Mouse (Mus musculus) spleen, adult 18-20 months (tissue): ENCODE measurements at regions not wholly inside any gene's neighbourhood (a gene's known extent, or its start where the extent isn't known, plus 50 kb on each side); places are given as distances from the start of the nearest gene placed in this dataset.

ENCODE experiments used
- DNase-seq, 2 experiments: peaks; one replicate each; pipeline ENCODE4 v3.0.0; 2022; ENCODE audit warnings: mixed read lengths in 2 of 2

DNA sequence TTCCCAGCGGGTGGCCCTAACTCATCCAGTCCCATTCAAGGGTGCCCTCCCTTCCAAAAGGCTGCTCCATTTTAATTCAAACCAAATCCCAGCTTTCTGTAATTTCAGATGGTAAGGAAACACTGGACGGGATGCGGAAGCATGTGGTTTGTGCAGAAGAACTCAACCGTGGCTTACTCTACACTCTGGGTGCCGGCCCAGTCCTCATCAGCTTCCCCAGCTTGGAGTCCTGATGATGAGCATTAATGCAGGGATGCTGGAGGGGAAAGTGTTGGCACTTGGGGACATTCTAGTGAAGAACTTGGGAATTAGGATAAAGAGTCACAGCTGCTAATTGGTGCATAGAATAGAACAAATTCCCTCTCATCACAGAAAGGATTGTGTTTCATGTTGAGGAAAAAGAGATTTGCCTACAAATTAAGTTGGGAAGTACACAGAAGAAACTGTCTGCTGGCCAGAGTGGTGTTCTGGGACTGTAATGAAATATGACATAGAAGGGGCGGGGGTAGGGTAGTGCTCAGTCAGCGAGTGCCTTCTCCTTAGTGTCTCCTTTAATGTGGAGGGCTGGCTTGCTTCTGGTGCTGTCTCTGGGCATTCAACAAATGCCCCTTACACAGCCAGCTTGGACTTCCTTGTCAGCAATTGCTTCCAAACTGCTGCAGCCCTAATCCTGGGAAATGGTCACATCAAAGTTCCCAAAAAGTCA, 285.0 kb upstream of the Bmper start:
- DNase-seq: no peak

GRCm38 (mm10) chr9:22944992-22945391, 277.9 kb upstream of the Bmper start:
- DNase-seq: no peak

DNA sequence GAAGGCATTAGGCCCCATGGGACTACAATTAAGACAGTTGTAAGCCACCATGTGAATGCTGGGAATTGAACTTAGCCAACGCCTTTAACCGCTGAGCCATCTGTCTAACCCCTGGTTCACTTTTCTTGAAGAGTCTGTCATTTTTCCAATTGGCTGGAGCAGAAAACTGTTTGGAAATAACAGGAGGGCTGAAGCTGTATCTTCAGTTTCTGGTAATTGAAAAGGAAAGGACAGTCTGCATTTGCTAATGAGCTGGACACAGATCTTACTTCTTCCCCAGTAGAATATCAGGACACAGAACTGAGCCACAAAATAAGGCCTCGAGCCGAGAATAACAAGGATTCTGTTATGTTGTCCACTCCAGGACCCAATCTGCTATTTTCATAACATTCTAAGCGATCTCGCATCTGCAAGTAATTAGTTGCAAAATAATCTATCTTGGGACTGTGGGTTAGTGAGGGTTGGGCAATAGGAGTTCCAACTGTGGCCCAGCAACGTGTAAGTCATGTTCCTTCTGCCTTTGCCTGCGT, 277.4 kb upstream of the Bmper start:
- DNase-seq: no peak

DNA sequence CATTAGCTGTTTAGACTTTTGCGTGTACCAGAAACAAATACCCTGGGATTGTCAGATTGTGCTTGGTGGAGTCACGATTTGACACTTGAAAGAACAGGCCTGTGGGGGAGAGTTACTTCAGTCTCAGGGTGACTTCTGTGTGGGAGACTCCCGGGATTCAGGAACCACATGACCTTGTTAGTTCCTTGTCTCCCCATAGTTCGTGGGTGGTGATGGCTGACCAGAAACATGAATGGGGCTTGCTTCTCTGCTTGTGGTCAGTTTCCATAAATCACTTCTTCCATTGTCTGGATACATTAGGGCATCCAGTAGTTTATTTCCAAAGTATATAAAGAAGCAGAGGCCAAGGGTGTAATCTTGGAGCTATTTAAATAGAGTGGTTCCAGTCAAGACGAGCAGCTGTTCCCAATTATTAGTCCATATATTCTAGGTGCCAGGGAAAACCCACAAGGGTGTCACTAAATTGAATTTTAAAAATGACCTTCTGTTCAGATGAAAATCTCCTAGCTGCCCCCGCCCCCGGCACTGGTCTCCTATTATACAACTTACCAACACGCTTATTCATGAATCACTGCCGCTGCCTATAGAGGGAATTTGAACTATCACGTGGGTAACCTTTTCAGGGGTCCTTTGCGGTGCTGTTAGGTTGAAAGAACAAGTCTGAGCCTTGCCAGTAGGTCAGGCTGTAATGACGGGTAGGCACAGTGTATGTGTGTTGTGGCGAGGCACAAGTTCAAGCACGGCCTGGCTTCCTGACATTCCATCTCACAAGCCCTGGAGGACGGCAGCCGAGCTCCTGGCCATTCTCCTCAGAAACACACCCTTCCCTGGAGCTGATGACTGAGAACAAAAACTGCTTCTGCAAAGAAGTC, 270.1 kb upstream of the Bmper start:
- DNase-seq: no peak

GRCm38 (mm10) chr9:22962269-22962815, 260.5 kb upstream of the Bmper start:
- DNase-seq: no peak

DNA sequence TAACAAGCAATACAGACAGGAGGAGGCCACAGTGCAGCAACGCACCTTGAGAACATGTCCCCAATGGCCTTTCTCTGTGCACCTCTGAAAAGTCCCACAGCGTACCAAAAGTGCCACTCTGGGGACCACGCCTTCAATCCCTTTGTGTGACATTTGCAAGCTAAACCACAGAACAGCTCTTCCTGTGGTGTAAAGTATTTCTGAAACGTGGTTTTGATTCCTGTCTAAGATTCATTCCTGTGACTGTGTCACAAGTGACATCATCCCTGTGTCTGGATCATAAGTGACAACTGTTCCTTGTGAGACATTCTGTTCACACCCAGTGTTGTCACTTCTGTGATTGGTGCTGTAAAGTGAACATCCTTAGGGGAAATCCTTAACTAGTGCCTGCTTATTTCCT, 251.6 kb upstream of the Bmper start:
- no peak for DNase-seq

DNA sequence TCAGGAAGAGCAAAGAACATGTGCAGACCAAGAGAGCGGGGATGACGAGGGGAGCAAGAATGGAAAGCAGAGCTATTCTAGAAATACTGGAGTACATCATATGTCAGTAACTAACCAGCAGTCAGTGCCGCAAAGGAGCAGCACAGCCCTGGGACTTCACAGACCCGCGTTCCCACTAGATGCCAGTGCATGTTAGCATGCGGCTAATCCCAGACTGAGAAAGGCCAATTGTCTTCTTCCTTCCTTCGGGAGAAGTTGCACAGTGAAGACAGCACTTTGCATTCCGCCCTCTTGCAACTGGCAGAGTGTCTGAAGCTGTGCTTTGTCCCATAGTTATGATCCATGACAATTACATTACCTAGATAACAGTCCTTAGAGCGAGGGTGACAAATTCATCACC, 246.1 kb upstream of the Bmper start:
- DNase-seq: no peak

GRCm38 (mm10) chr9:22979627-22980026, 243.2 kb upstream of the Bmper start:
- no peak for DNase-seq

- no peak for DNase-seq
These were observed 233.4 kb upstream of the Bmper start for GRCm38 (mm10) chr9:22989508-22989907.

DNA sequence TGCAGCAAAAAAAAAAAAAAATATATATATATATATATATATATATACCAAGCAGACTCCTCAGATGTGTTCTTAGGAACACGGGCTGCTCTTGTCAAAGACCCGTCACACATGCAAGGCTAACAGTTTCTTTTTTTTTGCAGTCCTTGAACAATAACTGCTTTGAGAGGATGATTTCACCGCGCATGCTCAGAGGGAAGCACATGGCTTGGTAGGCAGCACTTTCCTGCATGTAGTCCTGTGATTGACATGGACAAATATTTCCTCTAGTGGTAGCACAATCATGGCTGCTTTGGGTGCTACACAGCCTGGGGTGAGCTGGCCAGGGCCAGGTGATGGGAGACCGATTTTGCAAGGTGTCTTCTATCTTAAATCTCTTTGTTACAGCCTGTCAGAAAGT, 229.3 kb upstream of the Bmper start:
- DNase-seq: no peak

GRCm38 (mm10) chr9:22995564-22995963, 227.3 kb upstream of the Bmper start:
- DNase-seq: no peak

GRCm38 (mm10) chr9:22998306-22998705, 224.6 kb upstream of the Bmper start:
- DNase-seq: no peak

GRCm38 (mm10) chr9:22999181-22999580, 223.7 kb upstream of the Bmper start:
- DNase-seq: no peak

DNA sequence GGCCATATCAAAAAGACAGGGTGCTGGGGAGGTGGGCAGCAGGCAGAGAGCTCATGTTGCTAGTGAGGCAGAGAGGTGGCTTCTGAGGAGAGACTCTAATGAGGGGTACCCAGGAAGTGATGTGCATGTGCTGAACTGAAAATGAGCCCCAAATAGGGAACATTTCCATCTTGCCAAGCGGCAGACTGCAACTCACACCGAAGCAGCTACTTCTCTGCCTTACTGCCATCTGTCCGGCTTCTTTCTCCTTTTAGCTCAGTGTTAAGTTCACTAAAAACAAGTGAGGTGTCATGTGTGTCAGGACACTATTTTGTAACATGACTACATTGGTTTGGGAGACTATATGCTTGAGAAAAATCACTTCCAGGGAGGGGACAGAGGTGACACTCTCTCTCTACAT, 222.7 kb upstream of the Bmper start:
- DNase-seq: no peak

- no peak for DNase-seq
These were observed 219.4 kb upstream of the Bmper start for GRCm38 (mm10) chr9:23003195-23004061.

GRCm38 (mm10) chr9:23005005-23005404, 217.9 kb upstream of the Bmper start:
- no peak for DNase-seq

GRCm38 (mm10) chr9:23009462-23010183, 213.3 kb upstream of the Bmper start:
- no peak for DNase-seq

GRCm38 (mm10) chr9:23011316-23011959, 211.4 kb upstream of the Bmper start:
- no peak for DNase-seq

GRCm38 (mm10) chr9:23012130-23012529, 210.7 kb upstream of the Bmper start:
- DNase-seq: no peak

DNA sequence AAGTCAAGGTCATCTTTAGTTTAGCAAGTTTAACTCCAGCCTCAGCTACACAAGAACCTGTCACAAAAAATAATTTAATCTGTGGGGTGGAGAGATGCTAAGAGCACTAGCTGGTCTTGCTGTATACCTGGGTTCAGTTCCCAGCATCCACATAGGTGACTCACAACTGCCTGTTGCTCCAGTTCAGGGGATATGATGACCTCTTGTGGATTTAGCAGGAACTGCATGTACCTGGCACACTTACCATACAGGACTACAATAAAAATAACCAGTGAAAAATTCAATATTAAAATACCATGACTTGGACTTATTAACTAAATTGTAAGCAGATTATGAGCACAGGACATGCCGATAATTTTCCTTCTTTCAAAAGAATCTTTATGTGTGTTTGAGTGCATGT, 206.1 kb upstream of the Bmper start:
- no peak for DNase-seq

DNA sequence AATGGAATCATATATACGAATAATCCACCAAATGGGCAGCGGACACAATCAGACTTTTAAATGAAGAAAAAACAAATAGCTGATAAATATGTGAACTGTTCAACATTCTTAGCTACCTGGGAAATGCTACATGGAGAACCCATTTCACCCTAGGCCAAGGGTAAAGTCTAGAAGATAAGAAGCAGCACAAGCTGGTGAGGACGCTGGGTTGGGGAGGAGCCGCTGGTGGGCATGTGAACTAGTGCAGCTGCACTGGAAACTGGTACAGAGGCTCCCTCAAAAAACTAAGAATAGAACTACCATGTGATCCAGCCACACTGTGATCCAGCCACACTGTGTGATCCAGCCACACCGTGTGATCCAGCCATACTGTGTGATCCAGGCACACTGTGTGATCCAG, 198.8 kb upstream of the Bmper start:
- DNase-seq: no peak

- no peak for DNase-seq
These were observed 197.6 kb upstream of the Bmper start for GRCm38 (mm10) chr9:23025247-23025646.
